In the genomic region with DNA sequence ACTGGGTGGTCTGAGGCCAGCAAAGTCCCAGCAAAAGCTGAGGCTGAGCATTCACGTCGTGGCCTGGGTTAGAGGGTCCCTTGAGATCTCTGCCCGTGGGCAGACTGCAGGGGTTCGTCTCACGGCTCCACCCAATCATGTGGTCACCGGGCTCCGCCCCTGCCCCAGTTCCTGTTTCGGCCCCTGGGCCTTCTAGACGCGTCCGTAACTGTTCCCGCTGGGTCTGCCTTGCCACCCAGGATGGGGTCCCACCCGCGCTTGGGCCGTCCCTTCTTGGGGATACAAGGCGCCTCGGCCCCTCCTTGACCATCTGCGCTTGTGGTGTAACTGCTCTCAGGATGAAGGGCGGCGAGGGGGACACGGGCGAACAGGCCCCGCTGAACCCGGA, we compare ENCODE assay signal across 8 mouse cellular contexts. TPM values are rescaled to one million over a fixed set of nuclear protein-coding genes. Genes with fewer than 3 reads are reported as not detected.
DNase-seq lines count a peak whose midpoint lies in the region; ATAC-seq and TF ChIP-seq lines count a peak whose summit lies in the region.

Gene Orai3 (plus strand): TSS at position 165 of the 388 bp plus-strand sequence.

- TF ChIP-seq EP300 in ES-Bruce4 (IDR thresholded peaks at IDR 0.05; ENCODE audit: insufficient read depth, low read depth, low read length) = peak; percentile 48; the same call in 1 of the 2 replicates

- DNase-seq in cerebellum, adult 11-12 months = peak; percentile 82
- peak; percentile 88 to 89 for DNase-seq in heart, postnatal 14 days
- DNase-seq in layer of hippocampus, adult 11-12 months (ENCODE audit: low spot score) = peak; percentile 86
- DNase-seq in lung, embryonic 14.5 days = peak; percentile 93
- peak; percentile 69 for DNase-seq in thymus, adult 2 months

- H3K4me2 ChIP-seq in forebrain, embryonic 15.5 days (replicated peaks) = peak within 1 kb of the TSS; percentile 67
- H3K4me2 ChIP-seq in lung, embryonic 14.5 days = peak within 1 kb of the TSS; percentile 89

- H3K4me1 ChIP-seq in ES-Bruce4 (ENCODE audit: control insufficient read depth, insufficient read depth, low read length) = no peaks in the 10 kb centered on the region
- H3K4me1 ChIP-seq in forebrain, embryonic 15.5 days = peaks cover 30% of the 10 kb centered on the region
- H3K4me1 ChIP-seq in lung, embryonic 14.5 days (ENCODE audit: insufficient read depth) = 0 out of 2 replicates have a peak, but pooled peaks cover 7% of the 10 kb centered on the region
- H3K4me1 ChIP-seq in thymus, adult 2 months (replicated peaks; ENCODE audit: control insufficient read depth, insufficient read depth, low read length) = peaks cover 29% of the 10 kb centered on the region

- no peak for TF ChIP-seq CTCF in ES-Bruce4 (IDR thresholded peaks at IDR 0.05; ENCODE audit: low read depth, low read length)
- TF ChIP-seq CTCF in lung, embryonic 14.5 days (IDR thresholded peaks at IDR 0.05; ENCODE audit: low read depth) = no peak
- TF ChIP-seq CTCF in thymus, adult 2 months (IDR thresholded peaks at IDR 0.05; ENCODE audit: borderline replicate concordance, control insufficient read depth, extremely low read depth, insufficient read depth, low read length, poor library complexity) = no peak

- H3K27me3 ChIP-seq in ES-Bruce4 (ENCODE audit: control insufficient read depth, insufficient read depth, low read length, poor library complexity, severe bottlenecking) = no peaks in the 10 kb centered on the region
- H3K27me3 ChIP-seq in forebrain, embryonic 15.5 days = no peaks in the 10 kb centered on the region
- H3K27me3 ChIP-seq in lung, embryonic 14.5 days (ENCODE audit: insufficient read depth, low read length) = no peaks in the 10 kb centered on the region
- H3K27me3 ChIP-seq in thymus, adult 2 months (ENCODE audit: control insufficient read depth, insufficient read depth, low read length) = no peaks in the 10 kb centered on the region

- H3K9me3 ChIP-seq in ES-Bruce4 (replicated peaks; ENCODE audit: control insufficient read depth, insufficient read depth, low read length, poor library complexity, severe bottlenecking) = no peaks in the 10 kb centered on the region
- H3K9me3 ChIP-seq in forebrain, embryonic 15.5 days = no peaks in the 10 kb centered on the region
- H3K9me3 ChIP-seq in lung, embryonic 14.5 days (ENCODE audit: low read depth, low read length) = no peaks in the 10 kb centered on the region

- intact Hi-C loops in heart, postnatal 14 days (cut with DNase I) = no loop called here

- H3K4me3 ChIP-seq in ES-Bruce4 (ENCODE audit: low read depth, low read length) = peak within 1 kb of the TSS; percentile 71
- peak within 1 kb of the TSS; percentile 45 for H3K4me3 ChIP-seq in forebrain, embryonic 15.5 days
- peak within 1 kb of the TSS; percentile 80 for H3K4me3 ChIP-seq in lung, embryonic 14.5 days (ENCODE audit: low read depth, low read length)
- peak within 1 kb of the TSS; percentile 83 for H3K4me3 ChIP-seq in thymus, adult 2 months (ENCODE audit: control insufficient read depth, insufficient read depth, low read length)

- WGBS in forebrain, embryonic 15.5 days = 1% methylated on average over 24 of the region's 24 CpGs
- WGBS in lung, embryonic 14.5 days = 0% methylated on average over 23 of the region's 24 CpGs
- WGBS in thymus, adult 2 months = under 1% methylated on average over 24 of the region's 24 CpGs

- TF ChIP-seq POLR2A in ES-Bruce4 (IDR thresholded peaks at IDR 0.05; ENCODE audit: insufficient read depth, low read length) = peak; percentile 79
- 0 out of 2 replicates have a peak, but pooled peaks have one; percentile 21 for TF ChIP-seq POLR2A in thymus, adult 2 months (IDR thresholded peaks at IDR 0.05; ENCODE audit: control insufficient read depth, extremely low read depth, insufficient read depth, low read length, poor library complexity)

- peak within 1 kb of the TSS; percentile 78 for H3K9ac ChIP-seq in ES-Bruce4 (ENCODE audit: low read depth, poor library complexity, severe bottlenecking)
- peak within 1 kb of the TSS; percentile 52 for H3K9ac ChIP-seq in forebrain, embryonic 15.5 days (replicated peaks)
- peak within 1 kb of the TSS; percentile 89 for H3K9ac ChIP-seq in lung, embryonic 14.5 days

- peak; percentile 50 for ATAC-seq in forebrain, embryonic 15.5 days (replicated peaks)
- peak; percentile 84 for ATAC-seq in lung, embryonic 14.5 days (ENCODE audit: insufficient read depth)
- ATAC-seq in neutrophil, adult 5-6 weeks (ENCODE audit: extremely low read depth, insufficient number of reproducible peaks, low FRiP score, poor library complexity, severe bottlenecking) = peak; percentile 73

- peak within 1 kb of the TSS; percentile 88 for H3K27ac ChIP-seq in ES-Bruce4 (ENCODE audit: insufficient read depth, low read length)
- peak within 1 kb of the TSS; percentile 79 for H3K27ac ChIP-seq in forebrain, embryonic 15.5 days (replicated peaks)
- peak within 1 kb of the TSS; percentile 95 for H3K27ac ChIP-seq in lung, embryonic 14.5 days (ENCODE audit: low read depth)
- peak within 1 kb of the TSS; percentile 42; the same call in 1 of the 2 replicates for H3K27ac ChIP-seq in thymus, adult 2 months (ENCODE audit: control insufficient read depth, insufficient read depth, low read length)

- H3K36me3 ChIP-seq in ES-Bruce4 (ENCODE audit: control insufficient read depth, insufficient read depth, low read length, poor library complexity, severe bottlenecking) = peaks cover 7% of the 10 kb centered on the region
- H3K36me3 ChIP-seq in forebrain, embryonic 15.5 days = peaks cover 34% of the 10 kb centered on the region
- H3K36me3 ChIP-seq in lung, embryonic 14.5 days (ENCODE audit: insufficient read depth) = peaks cover 48% of the 10 kb centered on the region
- H3K36me3 ChIP-seq in thymus, adult 2 months (ENCODE audit: control insufficient read depth, insufficient read depth, low read length) = no peaks in the 10 kb centered on the region

RNA-seq across cellular contexts. Expression of gene Orai3, which starts in this region (rescaled TPM):
- polyA plus RNA-seq in ES-Bruce4 (2011; ENCODE audit: insufficient read depth, insufficient read length, low read depth, missing spikeins) = 20.2 and 23.2 TPM in 2 replicates
- 8.7 and 8.8 TPM in 2 replicates for polyA plus RNA-seq in forebrain, embryonic 15.5 days (2015; fragmentation: Nextera tagmentation; extraction: Ambion mirVana)
- total RNA-seq in heart, postnatal 14 days (2021) = 10 to 100 TPM; 16.6 to 17.3 TPM
- polyA plus RNA-seq in lung, embryonic 14.5 days (2014; fragmentation: Nextera tagmentation; extraction: Ambion mirVana) = 19.2 and 21.8 TPM in 2 replicates
- 35.7 and 42.8 TPM in 2 replicates for total RNA-seq in neutrophil, adult 5-6 weeks (2017)
- 23.8 and 27.0 TPM in 2 replicates for polyA plus RNA-seq in thymus, adult 2 months (2012; rRNA removed)

Comparison
In these comparisons a context has a peak if more than half of its experiments do, and no peak if none do; other contexts are left out.
1. Peak in every context shown above with its lines: DNase-seq, ATAC-seq, H3K4me3 ChIP-seq and H3K27ac ChIP-seq.
2. H3K27ac ChIP-seq: peak in every context shown above with its lines; median percentile 95 in lung, embryonic 14.5 days; 88 in ES-Bruce4; 79 in forebrain, embryonic 15.5 days; 42 in thymus, adult 2 months.